Mouse (Mus musculus): ENCODE measurements around the gene Castor2. TPM values are rescaled to one million over a fixed set of nuclear protein-coding genes. Genes with fewer than 3 reads are reported as not detected.

Gene Castor2
- polyA plus RNA-seq, 1 experiment from 2014 or later: 13.2 TPM

DNA sequence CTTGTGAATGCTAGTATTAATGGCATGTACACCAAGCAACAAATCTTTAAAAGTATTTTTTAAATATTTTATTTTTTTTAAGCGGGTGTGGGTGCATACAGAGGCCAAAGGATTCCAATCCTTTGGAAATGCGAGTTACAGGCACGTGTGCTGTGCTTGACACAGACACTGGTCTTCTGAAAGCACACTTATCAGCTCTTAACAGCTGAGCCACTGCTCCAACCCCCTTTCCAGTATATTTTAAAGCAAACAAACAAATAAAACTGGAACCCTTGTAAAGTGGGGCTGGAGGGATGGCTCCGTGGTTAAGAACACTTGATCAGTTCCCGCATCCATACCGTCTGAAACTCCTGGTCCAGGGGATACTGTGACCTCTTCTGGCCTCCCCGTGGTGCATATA, 83.7 kb downstream of the Castor2 start:
- Histone ChIP-seq H3K27me3 (no peaks in the 10 kb centered on the region), H3K27ac (peak overlapping the region; percentile 96), H3K36me3 (no peaks in the 10 kb centered on the region), H3K4me3 (replicated peaks) (peak overlapping the region; percentile 75), H3K9ac (replicated peaks) (peak overlapping the region; percentile 88), H3K4me1 (replicated peaks) (peaks cover 23% of the 10 kb centered on the region), H3K9me3 (peaks cover 5% of the 10 kb centered on the region), H3K4me2 (peak overlapping the region; percentile 84)
- no peak for ATAC-seq (ENCODE audit: insufficient number of reproducible peaks, insufficient read depth, low FRiP score, low TSS enrichment, low read depth)
- 54% methylated on average over 7 of the region's 7 CpGs for WGBS

DNA sequence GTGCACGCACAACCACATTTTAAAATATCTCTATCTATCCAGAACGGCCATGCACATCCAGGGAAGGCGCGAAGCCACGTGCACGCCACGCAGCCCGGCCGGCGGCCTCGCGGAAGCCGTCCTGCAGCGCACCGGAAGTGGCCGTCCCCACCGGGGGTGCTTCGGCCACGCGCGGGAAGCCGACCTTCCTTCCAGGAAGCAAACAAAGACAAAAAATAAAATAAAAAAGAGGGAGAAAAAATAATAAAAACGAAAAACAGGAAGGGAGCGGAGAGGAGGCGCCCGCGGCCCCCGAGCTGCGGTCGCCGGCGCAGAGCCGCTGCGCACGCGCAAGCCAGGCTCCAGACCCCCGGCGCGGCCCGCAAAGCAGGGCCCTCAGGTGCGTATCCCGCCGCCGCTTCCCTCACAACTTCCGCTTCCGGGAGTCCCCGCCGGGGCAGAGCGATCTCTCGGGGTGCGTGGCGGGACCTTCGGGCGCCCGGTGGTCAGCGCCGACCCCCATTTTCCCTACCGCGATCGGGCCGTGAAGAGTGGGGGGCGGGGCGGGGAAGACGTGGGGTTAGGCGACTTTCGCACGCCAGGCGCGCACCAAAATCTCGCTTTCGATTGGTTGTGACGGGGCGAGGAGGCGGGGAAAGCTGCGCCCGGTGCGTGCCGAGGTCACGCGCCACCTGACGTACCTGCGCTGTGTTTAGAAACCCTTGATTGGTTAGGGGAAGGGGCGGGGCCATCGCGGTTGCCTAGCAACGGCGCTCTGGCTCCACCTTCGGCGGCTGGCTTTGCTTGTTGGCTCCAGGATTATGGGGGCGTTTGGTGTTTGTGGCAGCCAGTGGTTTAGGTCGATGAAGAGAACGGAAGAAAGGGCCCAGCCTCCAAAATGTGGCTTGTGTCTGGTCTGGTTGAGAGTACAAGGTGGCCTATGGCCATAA, 84.6 kb downstream of the Castor2 start, which contains the start of gene Gtf2ird2:
Gtf2ird2 (plus strand) TSS at position 140 of the 929 bp plus-strand sequence.
- H3K4me2 ChIP-seq: peak within 1 kb of the TSS; percentile 84
- under 1% methylated on average over 92 of the region's 92 CpGs for WGBS

DNA sequence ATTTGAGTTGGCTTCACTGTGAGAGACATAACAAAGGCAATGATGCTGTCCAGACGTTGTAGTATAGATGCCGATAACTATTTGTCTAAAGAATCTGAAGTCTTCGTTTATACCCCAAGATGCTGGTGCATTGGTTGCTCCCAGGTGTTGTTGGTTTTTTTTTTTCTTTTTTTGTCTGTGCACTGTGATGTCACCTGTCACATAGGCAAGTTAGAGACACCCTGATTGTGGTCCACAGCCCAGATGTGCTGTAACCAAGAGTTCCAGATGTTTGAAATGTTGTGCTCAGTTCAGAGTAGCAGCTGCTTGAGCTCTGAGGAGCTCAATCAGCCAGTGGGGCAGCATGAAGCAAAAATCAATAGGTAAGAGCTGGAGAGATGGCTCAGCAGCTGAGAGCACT, 86.5 kb downstream of the Castor2 start:
- Histone ChIP-seq H3K27ac (0 out of 2 replicates have a peak overlapping the region, but pooled peaks have one; percentile 30), H3K4me2 (no peak overlapping the region), H3K4me3 (replicated peaks) (no peak overlapping the region), H3K36me3 (no peaks in the 10 kb centered on the region), H3K9me3 (peaks cover 5% of the 10 kb centered on the region), H3K27me3 (no peaks in the 10 kb centered on the region), H3K9ac (replicated peaks) (no peak overlapping the region; the same call in 1 of the 2 replicates), H3K4me1 (replicated peaks) (peaks cover 23% of the 10 kb centered on the region)
- 83% methylated on average over 3 of the region's 3 CpGs for WGBS
- ATAC-seq (ENCODE audit: insufficient number of reproducible peaks, insufficient read depth, low FRiP score, low TSS enrichment, low read depth): no peak

More for the DNA sequence above, 84.6 kb downstream of the Castor2 start, which contains the start of gene Gtf2ird2:
- Histone ChIP-seq H3K9me3 (peaks cover 5% of the 10 kb centered on the region), H3K9ac (replicated peaks) (peak within 1 kb of the TSS; percentile 88), H3K27me3 (no peaks in the 10 kb centered on the region), H3K36me3 (no peaks in the 10 kb centered on the region), H3K4me3 (replicated peaks) (peak within 1 kb of the TSS; percentile 75), H3K4me1 (replicated peaks) (peaks cover 23% of the 10 kb centered on the region), H3K27ac (peak within 1 kb of the TSS; percentile 96)
- peak; percentile 91 for ATAC-seq (ENCODE audit: insufficient number of reproducible peaks, insufficient read depth, low FRiP score, low TSS enrichment, low read depth)

DNA sequence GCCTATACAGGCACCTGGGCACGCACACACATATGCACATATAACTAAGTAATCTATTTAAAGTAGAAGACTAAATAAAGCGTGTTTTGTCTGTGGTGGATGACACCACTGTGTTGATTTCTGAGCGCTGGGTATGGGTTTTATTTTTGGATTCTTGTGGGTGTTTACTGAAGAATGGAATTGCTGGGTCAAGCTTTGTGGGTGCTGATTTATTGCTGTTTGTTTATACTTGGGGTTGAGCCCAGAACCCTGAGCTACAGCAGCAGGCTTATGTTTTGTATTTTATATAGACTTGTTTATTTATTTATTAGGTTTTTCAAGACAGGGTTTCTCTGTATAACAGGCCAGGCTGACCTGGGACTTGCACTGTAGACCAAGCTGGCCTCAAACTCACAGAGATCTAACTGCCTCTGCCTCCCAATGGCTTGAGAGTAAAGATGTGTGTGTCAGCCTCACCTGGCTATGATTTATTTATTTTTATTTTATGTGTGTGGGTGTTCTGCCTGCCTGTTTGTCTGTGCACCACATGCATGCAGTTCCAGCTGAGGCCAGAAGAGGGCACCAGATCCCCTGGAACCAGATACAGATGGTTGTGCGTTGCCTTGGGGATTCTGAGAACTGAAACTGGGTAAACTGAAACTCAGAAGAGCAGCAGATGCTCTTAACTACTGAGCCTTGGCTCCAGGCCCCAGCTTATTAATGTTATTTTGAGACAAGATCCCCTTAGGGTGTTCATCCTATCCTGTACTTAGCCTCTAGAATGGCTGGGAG, 87.6 kb downstream of the Castor2 start:
- H3K4me2 ChIP-seq: no peak overlapping the region
- H3K4me1 ChIP-seq (replicated peaks): peaks cover 15% of the 10 kb centered on the region
- H3K9ac ChIP-seq (replicated peaks): no peak overlapping the region
- no peaks in the 10 kb centered on the region for H3K36me3 ChIP-seq
- H3K9me3 ChIP-seq: peaks cover 5% of the 10 kb centered on the region
- H3K27me3 ChIP-seq: no peaks in the 10 kb centered on the region
- 78% methylated on average over 4 of the region's 4 CpGs for WGBS
- no peak overlapping the region for H3K27ac ChIP-seq
- H3K4me3 ChIP-seq (replicated peaks): no peak overlapping the region
- ATAC-seq (ENCODE audit: insufficient number of reproducible peaks, insufficient read depth, low FRiP score, low TSS enrichment, low read depth): no peak

DNA sequence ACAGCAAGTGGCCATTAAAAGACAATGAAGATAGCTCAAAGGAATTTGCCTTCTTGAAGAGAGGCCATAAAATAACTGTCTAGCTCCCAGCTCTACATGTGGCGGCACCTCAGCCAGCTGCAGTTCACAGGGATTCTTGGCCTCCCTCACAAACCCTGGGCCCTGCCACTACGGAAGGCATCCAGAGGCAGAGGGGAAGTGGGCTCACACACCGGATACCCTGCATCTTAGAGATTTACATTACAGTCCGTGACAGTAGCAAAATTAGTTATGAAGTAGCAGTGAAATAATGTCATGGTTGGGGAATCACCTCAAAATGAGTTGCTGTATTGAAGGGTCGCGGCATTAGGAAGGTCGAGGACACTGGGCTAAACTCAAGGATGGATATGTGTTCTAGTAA, 89.1 kb downstream of the Castor2 start:
- Histone ChIP-seq H3K4me3 (replicated peaks) (no peak overlapping the region), H3K27ac (no peak overlapping the region)
- WGBS: 73% methylated on average over 7 of the region's 7 CpGs

DNA sequence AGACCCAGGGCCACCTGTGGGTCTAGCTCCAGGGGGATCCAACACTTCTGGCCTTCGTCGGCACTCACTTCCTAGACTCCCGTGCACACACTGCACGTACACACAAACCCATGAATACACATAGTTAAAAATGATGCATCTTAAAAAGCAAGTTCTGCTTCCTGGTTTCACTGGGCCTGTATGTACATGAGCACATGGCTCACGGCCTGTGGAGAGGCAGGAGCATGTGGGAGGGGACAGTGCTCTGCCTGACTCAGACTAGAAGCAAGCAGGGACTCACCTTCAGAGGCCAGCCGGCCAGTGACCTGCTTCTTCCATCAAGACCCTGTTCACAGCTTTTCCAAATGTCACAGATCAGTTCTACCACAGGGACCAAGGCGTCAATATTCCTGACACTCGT, 94.2 kb downstream of the Castor2 start:
- 90% methylated on average over 8 of the region's 8 CpGs for WGBS
- Histone ChIP-seq H3K4me3 (replicated peaks) (no peak overlapping the region), H3K9ac (replicated peaks) (no peak overlapping the region), H3K4me2 (no peak overlapping the region), H3K4me1 (replicated peaks) (no peaks in the 10 kb centered on the region), H3K9me3 (no peaks in the 10 kb centered on the region), H3K27me3 (no peaks in the 10 kb centered on the region), H3K27ac (no peak overlapping the region), H3K36me3 (peaks cover 46% of the 10 kb centered on the region)
- ATAC-seq (ENCODE audit: insufficient number of reproducible peaks, insufficient read depth, low FRiP score, low TSS enrichment, low read depth): no peak

More for the DNA sequence above, 89.1 kb downstream of the Castor2 start:
- H3K36me3 ChIP-seq: peaks cover 5% of the 10 kb centered on the region; the same call in 1 of the 2 replicates
- no peak for ATAC-seq (ENCODE audit: insufficient number of reproducible peaks, insufficient read depth, low FRiP score, low TSS enrichment, low read depth)
- no peak overlapping the region for H3K4me2 ChIP-seq
- peaks cover 1% of the 10 kb centered on the region for H3K4me1 ChIP-seq (replicated peaks)
- no peaks in the 10 kb centered on the region for H3K27me3 ChIP-seq
- H3K9ac ChIP-seq (replicated peaks): no peak overlapping the region
- peaks cover 5% of the 10 kb centered on the region for H3K9me3 ChIP-seq

Other genes starting within 250 kb of the Castor2 start
- 35.9 and 40.1 TPM in 2 replicates for gene Rcc1l, start 77.1 kb downstream of the Castor2 start, polyA plus RNA-seq (2016; fragmentation: Nextera tagmentation; extraction: Ambion mirVana)
- 10.8 and 13.2 TPM in 2 replicates for gene Gtf2ird2, start 84.3 kb downstream of the Castor2 start, polyA plus RNA-seq (2016; fragmentation: Nextera tagmentation; extraction: Ambion mirVana)
- gene Ncf1, start 129.9 kb downstream of the Castor2 start, polyA plus RNA-seq (2016; fragmentation: Nextera tagmentation; extraction: Ambion mirVana): 1.9 and 2.4 TPM in 2 replicates
- 235 and 236 TPM in 2 replicates for gene Gtf2i, start 215.0 kb downstream of the Castor2 start, polyA plus RNA-seq (2016; fragmentation: Nextera tagmentation; extraction: Ambion mirVana)